In genomic region chr8:70315624-70316510, GRCm38 (mm10) we compare ENCODE assay signal across 7 mouse cellular contexts. TPM values are rescaled to one million over a fixed set of nuclear protein-coding genes. Genes with fewer than 3 reads are reported as not detected.
A peak's percentile ranks its signal among the peaks of the same experiment; 100 is the strongest.
DNase-seq lines count a peak whose midpoint lies in the region; ATAC-seq and TF ChIP-seq lines count a peak whose summit lies in the region.

Gene Cers1 (plus strand): TSS chr8:70315775.

- peaks cover 16% of the 10 kb centered on the region for H3K4me1 ChIP-seq in forebrain, postnatal 0 days (ENCODE audit: insufficient read depth)

- peak within 1 kb of the TSS; percentile 74 for H3K4me2 ChIP-seq in forebrain, postnatal 0 days (ENCODE audit: low read depth)

- peak; percentile 68 for ATAC-seq in forebrain, postnatal 0 days

- TF ChIP-seq CTCF in forebrain, postnatal 0 days (IDR thresholded peaks at IDR 0.05; ENCODE audit: low read depth) = 0 out of 2 replicates have a peak, but pooled peaks have one; percentile 14

- no peaks in the 10 kb centered on the region for H3K9me3 ChIP-seq in forebrain, postnatal 0 days (ENCODE audit: low read length)

- DNase-seq in Muller cell, postnatal 12 days (ENCODE audit: inconsistent ontology term) = peak; percentile 81
- DNase-seq in cerebellum, adult 11 months = peak; percentile 74
- peak; percentile 84 for DNase-seq in forebrain, postnatal 0 days
- peak; percentile 64 for DNase-seq in heart, postnatal 4 days
- peak; percentile 67 for DNase-seq in left cerebral cortex, adult 11 months (ENCODE audit: low spot score)
- peak; percentile 59 for DNase-seq in lung, postnatal 14 days
- DNase-seq in right cerebral cortex, postnatal 25 days = peak; percentile 87

- peaks cover 46% of the 10 kb centered on the region for H3K36me3 ChIP-seq in forebrain, postnatal 0 days (ENCODE audit: insufficient read depth)

- peak within 1 kb of the TSS; percentile 73 for H3K4me3 ChIP-seq in forebrain, postnatal 0 days (ENCODE audit: low read depth, low read length)

- H3K27ac ChIP-seq in forebrain, postnatal 0 days (ENCODE audit: low read depth, low read length) = peak within 1 kb of the TSS; percentile 97

- WGBS in forebrain, postnatal 0 days = 3% methylated on average over 66 of the region's 66 CpGs

- H3K27me3 ChIP-seq in forebrain, postnatal 0 days (ENCODE audit: insufficient read depth, low read length) = no peaks in the 10 kb centered on the region

- peak within 1 kb of the TSS; percentile 96 for H3K9ac ChIP-seq in forebrain, postnatal 0 days

RNA-seq across cellular contexts. Expression of gene Cers1, which starts in this region (rescaled TPM):
- 52.5 and 58.4 TPM in 2 replicates for total RNA-seq in forebrain, postnatal 0 days (2014; rRNA removed)
- 37.8 and 45.3 TPM in 2 replicates for polyA plus RNA-seq in forebrain, postnatal 0 days (2015; fragmentation: Nextera tagmentation; extraction: Ambion mirVana)
- under 1 TPM; 0.43 to 0.56 TPM for total RNA-seq in heart, postnatal 4 days (2021)

Comparison
In these comparisons a context has a peak if more than half of its experiments do, and no peak if none do; other contexts are left out.
1. Peak in every context shown above with its lines: DNase-seq, ATAC-seq, H3K4me3 ChIP-seq and H3K27ac ChIP-seq.
2. RNA of gene Cers1 (total RNA-seq): 52.5 to 58.4 TPM in forebrain, postnatal 0 days; 0.43 to 0.56 TPM in heart, postnatal 4 days; every median in the first group is over 10 times any median in the second.
3. Peak in DNase-seq in heart, postnatal 4 days; RNA of the gene not detected or under 1 TPM.